Mouse (Mus musculus) heart, embryonic 11.5 days (tissue): ENCODE measurements around the gene Pkd1. TPM values are rescaled to one million over a fixed set of nuclear protein-coding genes. Genes with fewer than 3 reads are reported as not detected.
A peak's percentile ranks its signal among the peaks of the same experiment; 100 is the strongest.

Source experiments
- ATAC-seq: fragments of 200-750 bp; cut with Nextera tagmentation; replicated peaks from 2 replicates; pipeline ENCODE4 v1.8.0; 2017; ENCODE audit warnings: moderate library complexity; ENCODE audit not compliant: insufficient number of reproducible peaks, low FRiP score, low TSS enrichment
- H3K27ac ChIP-seq: fragments of 300-500 bp; sonication (generic); 2 replicates; pipeline ENCODE4 v1.5.1; 2014; ENCODE audit warnings: mild to moderate bottlenecking, low read depth, low read length
- H3K27me3 ChIP-seq: fragments of 300-500 bp; sonication (generic); 2 replicates; pipeline ENCODE4 v1.6.1; 2014; ENCODE audit warnings: mild to moderate bottlenecking, low read length, mixed read lengths; ENCODE audit not compliant: control insufficient read depth, insufficient read depth
- H3K36me3 ChIP-seq: fragments of 300-500 bp; sonication (generic); 2 replicates; pipeline ENCODE4 v1.6.1; 2014; ENCODE audit warnings: mild to moderate bottlenecking, low read length, moderate library complexity, mixed read lengths; ENCODE audit not compliant: control insufficient read depth, insufficient read depth
- H3K4me1 ChIP-seq: fragments of 300-500 bp; sonication (generic); 2 replicates; pipeline ENCODE4 v1.6.1; 2014; ENCODE audit warnings: low read length; ENCODE audit not compliant: control insufficient read depth, insufficient read depth
- H3K4me2 ChIP-seq: fragments of 300-500 bp; sonication (generic); 2 replicates; pipeline ENCODE4 v1.6.1; 2014; ENCODE audit warnings: mild to moderate bottlenecking, moderate library complexity
- H3K4me3 ChIP-seq: fragments of 300-500 bp; sonication (generic); 2 replicates; pipeline ENCODE4 v1.5.1; 2014; ENCODE audit warnings: low read depth, low read length
- H3K9ac ChIP-seq: fragments of 300-500 bp; sonication (generic); 2 replicates; pipeline ENCODE4 v1.6.1; 2014; ENCODE audit warnings: mild to moderate bottlenecking, low read depth, low read length, moderate library complexity
- H3K9me3 ChIP-seq: fragments of 300-500 bp; sonication (generic); replicated peaks from 2 replicates; pipeline ENCODE4 v1.6.1; 2016; ENCODE audit warnings: low read length; ENCODE audit not compliant: control insufficient read depth
- WGBS: fragments of 180-500 bp; shearing (Covaris S2); extraction: QIAGEN DNeasy Blood & Tissue Kit; methylation state at CpG from one replicate; pipeline ENCODE4 v1.1.7; 2014; ENCODE audit not compliant: insufficient replicate concordance; 5-methylcytosine and 5-hydroxymethylcytosine counted together
- polyA plus RNA-seq: library from polyadenylated mRNA; unstranded; fragments of >200 nt; fragmentation: Nextera tagmentation; extraction: Ambion mirVana; gene quantifications from 2 replicates; pipeline ENCODE4 v1.2.1, GENCODE M21; 2014

The Pkd1 gene
- polyA plus RNA-seq, 1 experiment from 2014 or later, result 9.2 TPM

GRCm38 (mm10) chr17:24557091-24557490 is 7.5 kb downstream of the Pkd1 start:
- Histone ChIP-seq H3K27ac (no peak overlapping the region), H3K4me3 (no peak overlapping the region), H3K4me2 (no peak overlapping the region), H3K27me3 (no peaks in the 10 kb centered on the region), H3K9me3 (no peaks in the 10 kb centered on the region), H3K36me3 (no peaks in the 10 kb centered on the region), H3K9ac (no peak overlapping the region), H3K4me1 (peaks cover 12% of the 10 kb centered on the region)
- ATAC-seq, result no peak
- 75% methylated on average over 7 of the region's 7 CpGs for WGBS

DNA sequence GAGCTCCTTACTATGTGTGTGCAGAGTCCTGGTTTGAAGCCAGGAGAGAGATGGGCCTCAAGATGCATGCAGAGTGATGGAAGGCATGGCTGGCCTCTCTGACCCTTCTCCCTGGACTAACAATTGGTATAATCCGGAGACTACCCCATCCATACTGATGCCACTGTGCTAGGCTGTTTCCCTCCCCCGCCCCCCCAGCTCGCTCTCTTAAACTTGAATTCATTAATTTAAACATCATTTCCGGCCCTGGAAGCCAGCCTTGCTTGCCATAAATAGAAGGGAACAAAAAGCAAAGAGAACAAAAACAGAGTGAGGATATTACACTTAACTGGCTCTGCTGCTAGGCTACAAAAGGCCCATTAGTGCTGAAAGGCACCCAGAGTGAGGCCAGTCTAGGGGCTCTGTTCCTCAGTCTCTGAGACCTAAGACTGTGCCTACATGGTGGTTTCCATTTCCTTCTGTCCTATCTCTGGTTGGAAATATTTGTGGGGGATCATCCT is 9.0 kb downstream of the Pkd1 start:
- Histone ChIP-seq H3K4me3 (no peak overlapping the region), H3K9me3 (no peaks in the 10 kb centered on the region), H3K4me1 (peaks cover 14% of the 10 kb centered on the region), H3K9ac (no peak overlapping the region; the same call in 1 of the 2 replicates), H3K4me2 (peak overlapping the region; percentile 22; the same call in 1 of the 2 replicates), H3K27me3 (no peaks in the 10 kb centered on the region), H3K36me3 (no peaks in the 10 kb centered on the region), H3K27ac (peak overlapping the region; percentile 67)
- 74% methylated on average over 4 of the region's 4 CpGs for WGBS
- no peak for ATAC-seq

DNA sequence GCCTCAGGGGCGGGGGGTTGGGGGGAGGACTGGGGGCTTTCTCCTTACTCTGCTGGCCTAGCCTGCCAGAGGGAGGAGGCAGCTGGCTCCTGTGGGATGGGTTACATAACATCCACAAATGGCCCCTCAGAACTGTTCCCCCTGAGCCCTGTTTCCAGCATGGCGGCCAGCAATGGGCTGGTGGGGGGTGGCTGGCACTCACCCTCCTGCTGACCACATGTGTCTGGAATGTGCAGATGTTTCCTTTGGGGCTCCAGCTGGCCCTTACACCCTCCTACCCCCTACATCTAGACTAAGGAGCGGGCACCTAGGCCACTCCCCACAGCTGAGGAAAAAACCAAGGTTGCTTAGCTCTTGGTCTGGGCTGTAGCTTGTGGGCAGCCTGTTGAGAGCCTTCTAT is 9.5 kb downstream of the Pkd1 start:
- 60% methylated on average over 3 of the region's 3 CpGs for WGBS
- ATAC-seq, result peak; percentile 66; the same call in 1 of the 2 replicates
- no peak overlapping the region; the same call in 1 of the 2 replicates for H3K9ac ChIP-seq
- no peaks in the 10 kb centered on the region for H3K27me3 ChIP-seq
- no peaks in the 10 kb centered on the region for H3K9me3 ChIP-seq
- H3K27ac ChIP-seq, result peak overlapping the region; percentile 67
- no peaks in the 10 kb centered on the region for H3K36me3 ChIP-seq
- H3K4me1 ChIP-seq, result peaks cover 18% of the 10 kb centered on the region
- peak overlapping the region; percentile 22 for H3K4me2 ChIP-seq
- H3K4me3 ChIP-seq, result no peak overlapping the region

- Histone ChIP-seq H3K27ac (no peak overlapping the region), H3K4me3 (no peak overlapping the region), H3K9ac (no peak overlapping the region), H3K9me3 (no peaks in the 10 kb centered on the region), H3K27me3 (no peaks in the 10 kb centered on the region), H3K4me1 (peaks cover 18% of the 10 kb centered on the region), H3K4me2 (no peak overlapping the region), H3K36me3 (peaks cover 6% of the 10 kb centered on the region)
- no peak for ATAC-seq
- 83% methylated on average over 5 of the region's 5 CpGs for WGBS
Observed at GRCm38 (mm10) chr17:24560301-24561028, 10.8 kb downstream of the Pkd1 start.

GRCm38 (mm10) chr17:24561592-24561991 is 12.0 kb downstream of the Pkd1 start:
- no peak for ATAC-seq
- no peak overlapping the region for H3K9ac ChIP-seq
- H3K4me3 ChIP-seq, result no peak overlapping the region
- peaks cover 6% of the 10 kb centered on the region for H3K36me3 ChIP-seq
- H3K4me1 ChIP-seq, result peaks cover 18% of the 10 kb centered on the region
- no peak overlapping the region for H3K27ac ChIP-seq
- no peak overlapping the region for H3K4me2 ChIP-seq
- H3K27me3 ChIP-seq, result no peaks in the 10 kb centered on the region
- no peaks in the 10 kb centered on the region for H3K9me3 ChIP-seq
- WGBS, result 78% methylated on average over 2 of the region's 2 CpGs

- H3K9ac ChIP-seq, result no peak overlapping the region
- H3K9me3 ChIP-seq, result no peaks in the 10 kb centered on the region
- ATAC-seq, result no peak
- WGBS, result 69% methylated on average over 5 of the region's 5 CpGs
- no peak overlapping the region for H3K27ac ChIP-seq
- H3K36me3 ChIP-seq, result peaks cover 7% of the 10 kb centered on the region
- no peaks in the 10 kb centered on the region for H3K27me3 ChIP-seq
- no peak overlapping the region for H3K4me2 ChIP-seq
- peaks cover 18% of the 10 kb centered on the region for H3K4me1 ChIP-seq
- no peak overlapping the region for H3K4me3 ChIP-seq
Observed at GRCm38 (mm10) chr17:24563638-24564037, 14.0 kb downstream of the Pkd1 start.

DNA sequence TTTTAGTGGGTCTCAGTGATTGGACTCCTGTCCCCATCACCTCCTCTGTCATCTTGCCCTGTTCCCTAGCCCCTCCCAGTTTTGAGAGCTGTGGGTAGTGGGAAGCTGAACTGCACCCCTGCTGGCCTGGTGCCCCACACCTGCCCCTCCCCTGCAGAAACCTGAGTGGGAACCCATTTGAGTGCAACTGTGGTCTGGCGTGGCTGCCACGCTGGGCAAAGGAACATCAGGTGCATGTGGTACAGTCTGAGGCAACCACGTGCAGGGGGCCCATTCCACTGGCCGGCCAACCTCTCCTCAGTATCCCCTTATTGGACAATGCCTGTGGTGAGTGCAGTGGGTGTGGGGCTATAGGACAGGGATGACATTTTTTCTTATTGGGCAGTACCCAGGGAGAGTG is 14.8 kb downstream of the Pkd1 start:
- H3K36me3 ChIP-seq, result peaks cover 10% of the 10 kb centered on the region
- H3K9ac ChIP-seq, result no peak overlapping the region
- H3K9me3 ChIP-seq, result no peaks in the 10 kb centered on the region
- H3K27ac ChIP-seq, result no peak overlapping the region
- WGBS, result 87% methylated on average over 4 of the region's 4 CpGs
- H3K27me3 ChIP-seq, result no peaks in the 10 kb centered on the region
- ATAC-seq, result no peak
- H3K4me1 ChIP-seq, result peaks cover 11% of the 10 kb centered on the region
- H3K4me2 ChIP-seq, result no peak overlapping the region
- no peak overlapping the region for H3K4me3 ChIP-seq

GRCm38 (mm10) chr17:24565092-24565491 is 15.5 kb downstream of the Pkd1 start:
- no peaks in the 10 kb centered on the region for H3K27me3 ChIP-seq
- H3K4me1 ChIP-seq, result peaks cover 11% of the 10 kb centered on the region
- H3K36me3 ChIP-seq, result peaks cover 12% of the 10 kb centered on the region
- H3K4me2 ChIP-seq, result no peak overlapping the region
- 86% methylated on average over 3 of the region's 3 CpGs for WGBS
- no peak overlapping the region for H3K4me3 ChIP-seq
- no peak overlapping the region for H3K27ac ChIP-seq
- H3K9ac ChIP-seq, result no peak overlapping the region
- H3K9me3 ChIP-seq, result no peaks in the 10 kb centered on the region
- ATAC-seq, result no peak

DNA sequence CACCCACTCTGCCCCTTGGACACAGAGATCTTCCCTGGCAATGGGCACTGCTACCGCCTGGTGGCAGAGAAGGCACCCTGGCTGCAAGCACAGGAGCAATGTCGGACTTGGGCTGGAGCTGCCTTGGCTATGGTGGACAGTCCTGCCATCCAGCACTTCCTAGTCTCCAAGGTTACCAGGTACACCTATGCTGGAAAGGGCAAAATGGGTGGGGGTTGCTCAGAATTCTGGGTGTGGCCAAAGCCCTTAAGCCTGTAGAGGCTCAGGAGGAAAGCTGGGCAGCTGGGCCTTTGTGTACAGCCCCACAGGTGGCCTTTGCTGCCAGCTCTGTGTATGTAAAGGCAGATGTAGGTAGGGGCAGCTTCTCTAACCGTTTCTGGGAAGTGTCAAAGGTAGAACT is 16.2 kb downstream of the Pkd1 start:
- Histone ChIP-seq H3K27ac (no peak overlapping the region), H3K4me3 (no peak overlapping the region), H3K36me3 (peaks cover 12% of the 10 kb centered on the region), H3K27me3 (no peaks in the 10 kb centered on the region), H3K9me3 (no peaks in the 10 kb centered on the region), H3K4me2 (no peak overlapping the region), H3K9ac (no peak overlapping the region), H3K4me1 (peaks cover 11% of the 10 kb centered on the region)
- 75% methylated on average over 3 of the region's 3 CpGs for WGBS
- ATAC-seq, result no peak
